Mouse (Mus musculus): ENCODE measurements around the gene Kcnj4.

DNA sequence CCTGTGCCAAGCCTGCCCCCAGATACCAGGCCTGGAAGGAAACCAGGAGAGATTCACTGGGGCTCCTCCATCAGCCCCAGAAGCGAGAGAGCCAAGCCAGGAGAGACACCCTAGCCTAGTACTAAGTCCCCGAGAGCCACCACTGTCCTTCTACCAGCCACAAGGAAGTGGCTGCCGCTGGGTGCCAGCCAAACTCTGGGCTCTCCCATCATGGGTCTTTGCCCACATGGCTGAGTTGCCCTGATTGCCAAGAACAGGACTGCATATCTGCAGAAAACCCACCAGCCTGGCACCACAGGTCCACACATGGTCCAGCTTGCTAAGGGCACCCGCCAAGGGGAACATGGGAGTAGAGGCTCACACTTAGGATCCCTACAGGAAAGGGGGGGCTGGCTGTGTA is 64.8 kb downstream of the Kcnj4 start:
- no peak for TF ChIP-seq CTCF (IDR thresholded peaks at IDR 0.05; ENCODE audit: insufficient read depth, low read length)
- no peak for TF ChIP-seq POLR2A (IDR thresholded peaks at IDR 0.05; ENCODE audit: borderline replicate concordance, extremely low read depth, low read depth, low read length)
